Mouse (Mus musculus) ES-E14 (cell line): ENCODE data around the gene Ythdf2.

ENCODE experiments used
- CHD2 ChIP-seq: IDR thresholded peaks from 2 replicates; pipeline ENCODE4 v1.6.1; 2014; ENCODE audit warnings: mild to moderate bottlenecking, low read depth, low read length, inconsistent platforms
- MAFK ChIP-seq: IDR thresholded peaks from 2 replicates; pipeline ENCODE4 v1.6.1; 2014; ENCODE audit warnings: mild to moderate bottlenecking, low read depth, low read length, inconsistent platforms; ENCODE audit not compliant: insufficient read depth
- ZC3H11A ChIP-seq: IDR thresholded peaks from 2 replicates; pipeline ENCODE4 v1.6.1; 2012; ENCODE audit warnings: low read depth, mild to moderate bottlenecking, inconsistent platforms, low read length, borderline replicate concordance

- TF ChIP-seq CHD2 (no peak), ZC3H11A (no peak), MAFK (no peak)
These were observed 28.3 kb upstream of the Ythdf2 start for GRCm38 (mm10) chr4:132240367-132240766.
